Mouse (Mus musculus): ENCODE measurements at regions not wholly inside any gene's neighbourhood (a gene's known extent, or its start where the extent isn't known, plus 50 kb on each side); places are given as distances from the start of the nearest gene placed in this dataset.
"Not testable (repeated sequence)": the region's sequence is repeated elsewhere in the genome, so short reads cannot be mapped to it uniquely, and the experiment has no call there.

GRCm38 (mm10) chr8:26778917-26779537 lies 198.1 kb upstream of the Zfp703 start:
- Histone ChIP-seq H3K27me3 (ENCODE audit: control insufficient read depth, insufficient read depth, low read length) (peaks cover 13% of the 10 kb centered on the region), H3K4me1 (ENCODE audit: control insufficient read depth, insufficient read depth, low read length) (peaks cover 9% of the 10 kb centered on the region), H3K36me3 (ENCODE audit: control insufficient read depth, insufficient read depth, low read length) (no peaks in the 10 kb centered on the region), H3K4me3 (replicated peaks; ENCODE audit: low read length) (no peak overlapping the region), H3K4me2 (replicated peaks; ENCODE audit: low read depth, low read length, severe bottlenecking) (peak overlapping the region; percentile 14), H3K9ac (ENCODE audit: low read depth, low read length, severe bottlenecking) (no peak overlapping the region), H3K27ac (replicated peaks; ENCODE audit: low read depth, low read length) (no peak overlapping the region), H3K9me3 (ENCODE audit: control insufficient read depth, low read length) (no peaks in the 10 kb centered on the region)
- no peak for TF ChIP-seq POLR2A (IDR thresholded peaks at IDR 0.05; ENCODE audit: borderline replicate concordance, extremely low read depth, insufficient read depth, insufficient read length)
- ATAC-seq (ENCODE audit: low FRiP score, low read depth) (peak; percentile 65), DNase-seq (ENCODE audit: low spot score) (peak; percentile 32)
- WGBS: 12% methylated on average over 10 of the region's 10 CpGs

- Histone ChIP-seq H3K9me3 (ENCODE audit: control insufficient read depth, low read length) (no peaks in the 10 kb centered on the region), H3K9ac (ENCODE audit: low read depth, low read length, severe bottlenecking) (no peak overlapping the region), H3K27me3 (ENCODE audit: control insufficient read depth, insufficient read depth, low read length) (peaks cover 13% of the 10 kb centered on the region), H3K4me1 (ENCODE audit: control insufficient read depth, insufficient read depth, low read length) (peaks cover 9% of the 10 kb centered on the region), H3K4me3 (replicated peaks; ENCODE audit: low read length) (no peak overlapping the region), H3K36me3 (ENCODE audit: control insufficient read depth, insufficient read depth, low read length) (no peaks in the 10 kb centered on the region), H3K27ac (replicated peaks; ENCODE audit: low read depth, low read length) (no peak overlapping the region), H3K4me2 (replicated peaks; ENCODE audit: low read depth, low read length, severe bottlenecking) (peak overlapping the region; percentile 28; the same call in 1 of the 2 replicates)
- no peak for TF ChIP-seq POLR2A (IDR thresholded peaks at IDR 0.05; ENCODE audit: borderline replicate concordance, extremely low read depth, insufficient read depth, insufficient read length)
- no peak for ATAC-seq (ENCODE audit: low FRiP score, low read depth)
- DNase-seq (ENCODE audit: low spot score): no peak
- 15% methylated on average over 18 of the region's 19 CpGs for WGBS
Measured at GRCm38 (mm10) chr8:26780515-26780914, 196.6 kb upstream of the Zfp703 start.

GRCm38 (mm10) chr8:26782936-26783335 lies 194.2 kb upstream of the Zfp703 start:
- 92% methylated on average over 8 of the region's 8 CpGs for WGBS
- H3K4me2 ChIP-seq (replicated peaks; ENCODE audit: low read depth, low read length, severe bottlenecking); H3K4me1 ChIP-seq (ENCODE audit: control insufficient read depth, insufficient read depth, low read length); H3K4me3 ChIP-seq (replicated peaks; ENCODE audit: low read length); H3K9me3 ChIP-seq (ENCODE audit: control insufficient read depth, low read length); H3K36me3 ChIP-seq (ENCODE audit: control insufficient read depth, insufficient read depth, low read length); H3K9ac ChIP-seq (ENCODE audit: low read depth, low read length, severe bottlenecking); H3K27ac ChIP-seq (replicated peaks; ENCODE audit: low read depth, low read length); H3K27me3 ChIP-seq (ENCODE audit: control insufficient read depth, insufficient read depth, low read length); DNase-seq (ENCODE audit: low spot score); ATAC-seq (ENCODE audit: low FRiP score, low read depth): not testable (repeated sequence)

- ATAC-seq (ENCODE audit: low FRiP score, low read depth) (no peak), DNase-seq (ENCODE audit: low spot score) (no peak)
- no peak overlapping the region for H3K9ac ChIP-seq (ENCODE audit: low read depth, low read length, severe bottlenecking)
- peaks cover 6% of the 10 kb centered on the region for H3K27me3 ChIP-seq (ENCODE audit: control insufficient read depth, insufficient read depth, low read length)
- H3K4me3 ChIP-seq (replicated peaks; ENCODE audit: low read length): no peak overlapping the region
- no peak for TF ChIP-seq POLR2A (IDR thresholded peaks at IDR 0.05; ENCODE audit: borderline replicate concordance, extremely low read depth, insufficient read depth, insufficient read length)
- H3K27ac ChIP-seq (replicated peaks; ENCODE audit: low read depth, low read length): no peak overlapping the region
- H3K36me3 ChIP-seq (ENCODE audit: control insufficient read depth, insufficient read depth, low read length): no peaks in the 10 kb centered on the region
- no peaks in the 10 kb centered on the region for H3K9me3 ChIP-seq (ENCODE audit: control insufficient read depth, low read length)
- WGBS: 42% methylated on average over 6 of the region's 6 CpGs
- no peaks in the 10 kb centered on the region; the same call in 1 of the 2 replicates for H3K4me1 ChIP-seq (ENCODE audit: control insufficient read depth, insufficient read depth, low read length)
- no peak overlapping the region for H3K4me2 ChIP-seq (replicated peaks; ENCODE audit: low read depth, low read length, severe bottlenecking)
Measured at GRCm38 (mm10) chr8:26784381-26784780, 192.7 kb upstream of the Zfp703 start.

GRCm38 (mm10) chr8:26791795-26792194 lies 185.3 kb upstream of the Zfp703 start:
- H3K4me3 ChIP-seq (replicated peaks; ENCODE audit: low read length): no peak overlapping the region
- TF ChIP-seq POLR2A (IDR thresholded peaks at IDR 0.05; ENCODE audit: borderline replicate concordance, extremely low read depth, insufficient read depth, insufficient read length): no peak
- no peaks in the 10 kb centered on the region for H3K9me3 ChIP-seq (ENCODE audit: control insufficient read depth, low read length)
- DNase-seq (ENCODE audit: low spot score): no peak
- 78% methylated on average over 2 of the region's 2 CpGs for WGBS
- H3K36me3 ChIP-seq (ENCODE audit: control insufficient read depth, insufficient read depth, low read length): no peaks in the 10 kb centered on the region
- H3K9ac ChIP-seq (ENCODE audit: low read depth, low read length, severe bottlenecking): no peak overlapping the region
- no peak for ATAC-seq (ENCODE audit: low FRiP score, low read depth)
- H3K27me3 ChIP-seq (ENCODE audit: control insufficient read depth, insufficient read depth, low read length): no peaks in the 10 kb centered on the region
- no peak overlapping the region for H3K27ac ChIP-seq (replicated peaks; ENCODE audit: low read depth, low read length)
- H3K4me1 ChIP-seq (ENCODE audit: control insufficient read depth, insufficient read depth, low read length): no peaks in the 10 kb centered on the region
- no peak overlapping the region for H3K4me2 ChIP-seq (replicated peaks; ENCODE audit: low read depth, low read length, severe bottlenecking)
